Mouse (Mus musculus) layer of hippocampus, adult 8-10 months (tissue): ENCODE measurements around the gene Gm20815. TPM values are rescaled to one million over a fixed set of nuclear protein-coding genes. Genes with fewer than 3 reads are reported as not detected.
"Not testable (repeated sequence)": the region's sequence is repeated elsewhere in the genome, so short reads cannot be mapped to it uniquely, and the experiment has no call there.

Experiments
- DNase-seq, 2 experiments: peaks; one replicate each; pipeline ENCODE4 v3.0.0; 2022; ENCODE audit warnings: low spot score in 2 of 2
- total RNA-seq, 4 experiments: library from RNA; stranded (reverse); gene quantifications; 2 replicates each; pipeline ENCODE4 v1.2.4; 2022

Gene Gm20815
- not detected for total RNA-seq

DNA sequence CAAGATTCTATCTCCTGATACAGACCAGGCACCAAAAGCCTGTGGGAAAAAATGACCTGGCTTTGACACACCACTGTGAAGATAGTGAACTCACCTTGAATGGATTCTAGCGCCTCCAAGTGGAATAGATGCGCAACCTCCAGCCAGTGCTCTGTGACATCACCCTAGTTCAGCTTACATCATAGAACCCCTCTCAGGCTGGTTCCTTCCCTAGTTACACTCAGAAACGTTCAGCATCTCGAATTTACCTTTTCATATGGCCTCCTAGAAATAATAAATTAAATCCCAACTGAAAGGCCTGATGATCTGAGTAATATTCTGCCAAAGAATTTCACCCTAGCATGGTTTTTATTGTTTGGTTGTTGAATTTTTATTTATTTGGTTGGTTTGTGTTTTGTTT, at the start of gene Gm20815:
Gene Gm20815 (minus strand): TSS at position 101 of the 400 bp plus-strand sequence.
- not testable (repeated sequence) for DNase-seq
